Mouse (Mus musculus): ENCODE results near the gene Mrps12. TPM values are rescaled to one million over a fixed set of nuclear protein-coding genes. Genes with fewer than 3 reads are reported as not detected.

Mrps12 gene
- polyA plus RNA-seq, 1 experiment from 2014 or later, result 138 TPM

- H3K4me2 ChIP-seq (replicated peaks), result no peak overlapping the region
Observed at GRCm38 (mm10) chr7:28774164-28774563, 32.5 kb upstream of the Mrps12 start.

GRCm38 (mm10) chr7:28773163-28773562 lies 31.5 kb upstream of the Mrps12 start:
- H3K9ac ChIP-seq, result no peak overlapping the region
- H3K4me1 ChIP-seq, result no peaks in the 10 kb centered on the region
- no peaks in the 10 kb centered on the region for H3K9me3 ChIP-seq
- H3K36me3 ChIP-seq, result peaks cover 28% of the 10 kb centered on the region
- no peak overlapping the region for H3K4me3 ChIP-seq
- ATAC-seq (ENCODE audit: insufficient number of reproducible peaks, insufficient read depth, low FRiP score, low TSS enrichment), result no peak
- no peaks in the 10 kb centered on the region for H3K27me3 ChIP-seq
- H3K4me2 ChIP-seq (replicated peaks), result no peak overlapping the region
- 60% methylated on average over 3 of the region's 3 CpGs for WGBS
- H3K27ac ChIP-seq, result 0 out of 2 replicates have a peak overlapping the region, but pooled peaks have one; percentile 41

More at GRCm38 (mm10) chr7:28774164-28774563, 32.5 kb upstream of the Mrps12 start:
- 41% methylated on average over 12 of the region's 12 CpGs for WGBS
- Histone ChIP-seq H3K4me3 (no peak overlapping the region), H3K9me3 (no peaks in the 10 kb centered on the region), H3K4me1 (no peaks in the 10 kb centered on the region), H3K27me3 (no peaks in the 10 kb centered on the region), H3K9ac (no peak overlapping the region), H3K36me3 (peaks cover 34% of the 10 kb centered on the region), H3K27ac (peak overlapping the region; percentile 59; the same call in 1 of the 2 replicates)
- no peak for ATAC-seq (ENCODE audit: insufficient number of reproducible peaks, insufficient read depth, low FRiP score, low TSS enrichment)

GRCm38 (mm10) chr7:28771867-28772266 lies 30.2 kb upstream of the Mrps12 start:
- Histone ChIP-seq H3K36me3 (peaks cover 25% of the 10 kb centered on the region), H3K9ac (no peak overlapping the region), H3K4me2 (replicated peaks) (no peak overlapping the region), H3K4me3 (no peak overlapping the region), H3K4me1 (peaks cover 6% of the 10 kb centered on the region), H3K27ac (no peak overlapping the region), H3K9me3 (no peaks in the 10 kb centered on the region), H3K27me3 (no peaks in the 10 kb centered on the region)
- WGBS, result 91% methylated on average over 11 of the region's 11 CpGs
- ATAC-seq (ENCODE audit: insufficient number of reproducible peaks, insufficient read depth, low FRiP score, low TSS enrichment), result no peak

DNA sequence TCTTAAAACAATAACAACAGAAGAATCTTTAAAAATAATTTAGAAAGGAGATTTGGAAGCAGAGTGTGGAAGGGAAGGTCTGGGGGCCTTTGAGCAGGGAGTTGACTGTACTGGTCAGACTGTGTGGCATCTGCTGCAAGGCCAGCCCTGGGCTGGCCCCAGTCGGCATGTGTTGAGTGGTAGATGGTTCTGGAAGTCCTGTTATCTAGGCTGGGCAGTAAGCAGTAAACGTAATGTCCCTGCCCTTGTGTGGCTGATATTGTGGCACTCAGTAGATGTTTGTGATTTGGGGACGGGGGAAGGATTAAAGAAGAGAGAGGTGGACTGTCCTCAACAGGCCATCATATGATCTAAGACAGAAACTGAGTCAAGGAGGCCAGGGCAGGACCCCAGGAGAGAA lies 28.7 kb upstream of the Mrps12 start:
- no peaks in the 10 kb centered on the region for H3K27me3 ChIP-seq
- no peaks in the 10 kb centered on the region for H3K9me3 ChIP-seq
- no peak overlapping the region for H3K4me2 ChIP-seq (replicated peaks)
- H3K27ac ChIP-seq, result no peak overlapping the region
- H3K4me3 ChIP-seq, result no peak overlapping the region
- no peak for ATAC-seq (ENCODE audit: insufficient number of reproducible peaks, insufficient read depth, low FRiP score, low TSS enrichment)
- WGBS, result 84% methylated on average over 3 of the region's 3 CpGs
- H3K4me1 ChIP-seq, result peaks cover 11% of the 10 kb centered on the region
- no peak overlapping the region for H3K9ac ChIP-seq
- peaks cover 13% of the 10 kb centered on the region; the same call in 1 of the 2 replicates for H3K36me3 ChIP-seq

DNA sequence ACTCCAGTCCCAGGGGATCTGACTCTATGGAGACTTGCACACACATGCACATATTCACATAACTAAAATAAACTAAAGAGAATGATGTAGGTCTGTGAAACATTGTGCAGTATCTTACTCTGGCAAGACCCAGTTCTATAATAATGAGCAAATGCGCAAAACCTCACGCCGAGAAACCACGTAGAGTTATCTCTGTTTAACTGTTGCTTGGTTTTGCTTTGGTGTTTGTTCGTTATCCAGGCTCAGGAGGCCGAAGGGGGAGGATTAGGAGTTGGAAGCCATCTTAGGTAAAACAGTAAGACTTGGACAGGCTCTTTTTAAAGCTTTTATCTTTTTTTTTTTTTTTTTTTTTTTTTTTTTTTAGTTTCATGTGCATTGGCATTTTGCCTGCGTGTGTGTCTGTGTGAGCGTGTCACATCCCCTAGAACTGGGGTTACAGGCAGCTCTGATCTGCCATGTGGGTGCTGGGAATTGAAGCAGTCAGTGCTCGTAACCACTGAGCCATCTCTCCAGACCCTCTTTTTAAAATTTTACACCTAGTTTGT lies 27.9 kb upstream of the Mrps12 start:
- Histone ChIP-seq H3K4me2 (replicated peaks) (no peak overlapping the region), H3K9me3 (no peaks in the 10 kb centered on the region), H3K4me3 (no peak overlapping the region), H3K4me1 (peaks cover 12% of the 10 kb centered on the region), H3K27me3 (no peaks in the 10 kb centered on the region), H3K36me3 (0 out of 2 replicates have a peak, but pooled peaks cover 11% of the 10 kb centered on the region), H3K9ac (no peak overlapping the region), H3K27ac (no peak overlapping the region)
- no peak for ATAC-seq (ENCODE audit: insufficient number of reproducible peaks, insufficient read depth, low FRiP score, low TSS enrichment)
- 92% methylated on average over 9 of the region's 9 CpGs for WGBS

DNA sequence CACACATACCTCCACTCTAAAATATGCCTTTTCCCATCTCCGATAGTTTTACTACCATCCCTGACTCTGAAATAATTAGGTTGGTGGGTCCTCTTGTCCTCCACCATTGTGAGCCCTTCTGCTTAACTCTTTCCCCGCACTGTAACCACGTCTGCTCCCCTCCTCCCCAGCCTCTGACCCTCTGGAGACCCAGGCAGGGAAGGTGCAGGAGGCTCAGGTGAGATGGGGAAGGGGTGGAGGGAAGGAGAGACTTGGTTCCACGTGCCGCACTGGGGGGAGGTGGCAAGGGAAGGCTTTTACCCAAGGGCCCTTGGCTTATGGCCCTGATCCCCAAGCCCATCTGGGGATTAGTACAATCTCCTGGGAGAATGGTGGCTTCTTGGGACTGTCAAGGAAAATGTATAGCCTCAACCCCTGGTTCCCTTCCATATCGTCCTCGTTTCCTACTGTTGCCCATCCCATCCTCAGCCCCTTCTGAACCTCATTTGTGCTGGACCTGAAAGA lies 25.9 kb upstream of the Mrps12 start, which contains the start of gene Nfkbib:
TSS of gene Nfkbib (minus strand) at position 51 of the 504 bp plus-strand sequence.
- Histone ChIP-seq H3K27ac (no peak within 1 kb of the TSS), H3K4me1 (peaks cover 12% of the 10 kb centered on the region), H3K36me3 (0 out of 2 replicates have a peak, but pooled peaks cover 10% of the 10 kb centered on the region), H3K4me3 (peak within 1 kb of the TSS; percentile 63), H3K27me3 (no peaks in the 10 kb centered on the region), H3K4me2 (replicated peaks) (peak within 1 kb of the TSS; percentile 64), H3K9ac (peak within 1 kb of the TSS; percentile 74), H3K9me3 (no peaks in the 10 kb centered on the region)
- no peak for ATAC-seq (ENCODE audit: insufficient number of reproducible peaks, insufficient read depth, low FRiP score, low TSS enrichment)
- whole genome bisulfite sequencing, result 58% methylated on average over 7 of the region's 7 CpGs

GRCm38 (mm10) chr7:28766910-28767309 lies 25.3 kb upstream of the Mrps12 start:
- no peaks in the 10 kb centered on the region for H3K9me3 ChIP-seq
- WGBS, result 3% methylated on average over 14 of the region's 14 CpGs
- peak overlapping the region; percentile 63 for H3K4me3 ChIP-seq
- no peaks in the 10 kb centered on the region for H3K27me3 ChIP-seq
- no peak; the same call in 1 of the 2 replicates for ATAC-seq (ENCODE audit: insufficient number of reproducible peaks, insufficient read depth, low FRiP score, low TSS enrichment)
- H3K27ac ChIP-seq, result no peak overlapping the region
- H3K36me3 ChIP-seq, result peaks cover 6% of the 10 kb centered on the region; the same call in 1 of the 2 replicates
- peak overlapping the region; percentile 74 for H3K9ac ChIP-seq
- peak overlapping the region; percentile 64 for H3K4me2 ChIP-seq (replicated peaks)
- peaks cover 12% of the 10 kb centered on the region for H3K4me1 ChIP-seq

- H3K27ac ChIP-seq, result no peak within 1 kb of the TSS
- H3K27me3 ChIP-seq, result no peaks in the 10 kb centered on the region
- ATAC-seq (ENCODE audit: insufficient number of reproducible peaks, insufficient read depth, low FRiP score, low TSS enrichment), result peak; percentile 97
- H3K9ac ChIP-seq, result peak within 1 kb of the TSS; percentile 74
- H3K9me3 ChIP-seq, result no peaks in the 10 kb centered on the region
- H3K4me1 ChIP-seq, result peaks cover 12% of the 10 kb centered on the region
- WGBS, result under 1% methylated on average over 45 of the region's 45 CpGs
- peaks cover 9% of the 10 kb centered on the region for H3K36me3 ChIP-seq
- peak within 1 kb of the TSS; percentile 64 for H3K4me2 ChIP-seq (replicated peaks)
- peak within 1 kb of the TSS; percentile 63 for H3K4me3 ChIP-seq
Observed at GRCm38 (mm10) chr7:28766173-28766879, 24.7 kb upstream of the Mrps12 start, which contains the start of gene Sirt2. TSS of gene Sirt2 (plus strand) at chr7:28766735.

GRCm38 (mm10) chr7:28765211-28765610 lies 23.6 kb upstream of the Mrps12 start:
- 81% methylated on average over 6 of the region's 6 CpGs for WGBS
- Histone ChIP-seq H3K9me3 (no peaks in the 10 kb centered on the region), H3K27ac (no peak overlapping the region), H3K36me3 (peaks cover 19% of the 10 kb centered on the region), H3K9ac (no peak overlapping the region), H3K4me3 (peak overlapping the region; percentile 63), H3K4me2 (replicated peaks) (peak overlapping the region; percentile 55), H3K27me3 (no peaks in the 10 kb centered on the region), H3K4me1 (peaks cover 12% of the 10 kb centered on the region)
- no peak for ATAC-seq (ENCODE audit: insufficient number of reproducible peaks, insufficient read depth, low FRiP score, low TSS enrichment)

GRCm38 (mm10) chr7:28761907-28762306 lies 20.3 kb upstream of the Mrps12 start:
- Histone ChIP-seq H3K27ac (no peak overlapping the region), H3K4me1 (peaks cover 6% of the 10 kb centered on the region), H3K36me3 (peaks cover 38% of the 10 kb centered on the region), H3K4me3 (no peak overlapping the region), H3K9me3 (no peaks in the 10 kb centered on the region), H3K27me3 (peaks cover under 1% of the 10 kb centered on the region; the same call in 1 of the 2 replicates), H3K4me2 (replicated peaks) (no peak overlapping the region), H3K9ac (no peak overlapping the region)
- ATAC-seq (ENCODE audit: insufficient number of reproducible peaks, insufficient read depth, low FRiP score, low TSS enrichment), result no peak
- WGBS, result 89% methylated on average over 9 of the region's 9 CpGs

DNA sequence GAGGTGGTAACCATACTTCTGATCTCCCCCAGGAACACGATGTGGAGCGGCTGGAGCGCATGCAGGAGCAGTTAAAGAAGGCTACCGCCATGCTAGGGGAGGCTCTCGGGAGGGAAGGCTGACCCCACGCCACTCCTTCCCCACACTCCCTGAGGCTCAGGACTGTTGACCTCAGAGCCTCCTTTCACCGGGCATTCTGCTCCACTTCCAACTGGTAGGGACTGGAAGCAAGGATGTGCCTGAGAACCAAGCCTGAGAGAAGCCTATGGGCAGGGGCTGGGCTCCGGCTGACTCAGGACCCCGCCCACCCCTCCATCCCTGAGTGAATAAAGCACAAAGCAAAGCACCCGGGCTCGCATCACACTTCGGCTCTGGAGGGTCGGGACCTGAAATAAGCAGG lies 17.0 kb upstream of the Mrps12 start:
- H3K36me3 ChIP-seq, result peaks cover 43% of the 10 kb centered on the region
- WGBS, result 82% methylated on average over 13 of the region's 13 CpGs
- H3K4me1 ChIP-seq, result peaks cover 6% of the 10 kb centered on the region; the same call in 1 of the 2 replicates
- no peak for ATAC-seq (ENCODE audit: insufficient number of reproducible peaks, insufficient read depth, low FRiP score, low TSS enrichment)
- H3K4me2 ChIP-seq (replicated peaks), result no peak overlapping the region
- no peaks in the 10 kb centered on the region for H3K9me3 ChIP-seq
- H3K27me3 ChIP-seq, result peaks cover 18% of the 10 kb centered on the region
- no peak overlapping the region for H3K27ac ChIP-seq
- no peak overlapping the region for H3K9ac ChIP-seq
- no peak overlapping the region for H3K4me3 ChIP-seq

GRCm38 (mm10) chr7:28756079-28756478 lies 14.5 kb upstream of the Mrps12 start, which contains the start of gene Ccer2:
TSS of gene Ccer2 (plus strand) at chr7:28756174.
- ATAC-seq (ENCODE audit: insufficient number of reproducible peaks, insufficient read depth, low FRiP score, low TSS enrichment), result no peak
- Histone ChIP-seq H3K9me3 (no peaks in the 10 kb centered on the region), H3K27ac (no peak within 1 kb of the TSS), H3K36me3 (peaks cover 46% of the 10 kb centered on the region), H3K4me3 (no peak within 1 kb of the TSS), H3K27me3 (peaks cover 18% of the 10 kb centered on the region), H3K4me1 (peaks cover 6% of the 10 kb centered on the region; the same call in 1 of the 2 replicates), H3K4me2 (replicated peaks) (peak within 1 kb of the TSS; percentile 31), H3K9ac (no peak within 1 kb of the TSS)
- WGBS, result 2% methylated on average over 17 of the region's 17 CpGs

All from embryonic facial prominence, embryonic 12.5 days (tissue).